Mouse (Mus musculus): Measurements from ENCODE around the gene Ppargc1a.

DNA sequence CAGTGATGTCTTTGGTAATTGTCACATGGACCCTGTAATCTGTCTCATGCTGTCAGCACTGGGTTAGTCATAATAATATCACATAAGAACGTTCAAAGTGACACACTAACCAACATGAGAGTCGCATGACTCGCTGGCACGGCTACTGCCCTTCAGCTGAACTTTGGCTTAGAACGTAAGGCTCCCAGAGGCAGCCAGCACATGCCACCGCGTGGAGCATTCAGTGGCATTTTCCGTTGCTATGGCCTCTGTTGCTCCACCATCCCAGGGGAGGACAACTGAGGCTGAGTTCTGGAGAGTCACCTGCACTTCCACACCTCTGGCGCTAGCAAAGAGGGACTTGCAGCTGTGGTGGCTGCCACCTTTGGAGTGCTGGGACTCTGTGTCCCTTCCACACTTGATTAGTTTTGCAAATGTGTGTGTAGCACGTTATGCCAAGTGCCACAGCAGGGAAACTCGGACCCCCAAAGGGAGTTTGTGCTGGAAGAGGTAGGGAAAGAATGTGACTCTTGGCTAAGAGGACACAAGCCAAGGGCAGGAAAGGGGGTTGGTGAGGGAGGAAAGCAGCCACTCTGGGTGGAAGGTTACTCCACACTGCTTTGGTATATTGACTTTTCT, 24.1 kb upstream of the Ppargc1a start:
- no peak for TF ChIP-seq MAX (IDR thresholded peaks at IDR 0.05; ENCODE audit: low read depth)
- TF ChIP-seq POLR2A (IDR thresholded peaks at IDR 0.05; ENCODE audit: insufficient read length, low read depth), result no peak
- no peak for TF ChIP-seq USF1 (IDR thresholded peaks at IDR 0.05; ENCODE audit: low read depth)

All from myocyte (in vitro differentiated cells).